Mouse (Mus musculus): Measurements from ENCODE around the gene Scamp3. TPM values are rescaled to one million over a fixed set of nuclear protein-coding genes. Genes with fewer than 3 reads are reported as not detected.

Scamp3 gene
- 114 and 156 TPM in 2 replicates for polyA plus RNA-seq (2012; rRNA removed)
- 93.9 and 96.0 TPM in 2 replicates for polyA plus RNA-seq (2014; fragmentation: Nextera tagmentation; extraction: Ambion mirVana)

- peak within 1 kb of the TSS; percentile 89 for H3K4me2 ChIP-seq (replicated peaks; ENCODE audit: low read depth, low read length, severe bottlenecking)
- peak within 1 kb of the TSS; percentile 83 for H3K4me3 ChIP-seq (replicated peaks; ENCODE audit: low read length)
- WGBS, result 2% methylated on average over 43 of the region's 43 CpGs
- H3K27me3 ChIP-seq (ENCODE audit: control insufficient read depth, insufficient read depth, low read length), result no peaks in the 10 kb centered on the region
- peaks cover 78% of the 10 kb centered on the region for H3K36me3 ChIP-seq (ENCODE audit: control insufficient read depth, insufficient read depth, low read length)
- no peaks in the 10 kb centered on the region for H3K9me3 ChIP-seq (ENCODE audit: control insufficient read depth, low read length)
- DNase-seq (ENCODE audit: low spot score) (peak; percentile 94), ATAC-seq (ENCODE audit: low FRiP score, low read depth) (peak; percentile 96)
- TF ChIP-seq POLR2A (IDR thresholded peaks at IDR 0.05; ENCODE audit: borderline replicate concordance, extremely low read depth, insufficient read depth, insufficient read length), result no peak; the same call in 1 of the 2 replicates
- H3K27ac ChIP-seq (replicated peaks; ENCODE audit: low read depth, low read length), result peak within 1 kb of the TSS; percentile 78
- peaks cover 7% of the 10 kb centered on the region for H3K4me1 ChIP-seq (ENCODE audit: control insufficient read depth, insufficient read depth, low read length)
- peak within 1 kb of the TSS; percentile 84 for H3K9ac ChIP-seq (ENCODE audit: low read depth, low read length, severe bottlenecking)
These were observed at the start of gene Scamp3 for GRCm38 (mm10) chr3:89177242-89178106. TSS of gene Scamp3 (plus strand) at chr3:89177473.

- Histone ChIP-seq H3K27ac (replicated peaks; ENCODE audit: low read depth, low read length) (no peak overlapping the region), H3K9ac (ENCODE audit: low read depth, low read length, severe bottlenecking) (no peak overlapping the region), H3K4me2 (replicated peaks; ENCODE audit: low read depth, low read length, severe bottlenecking) (no peak overlapping the region), H3K36me3 (ENCODE audit: control insufficient read depth, insufficient read depth, low read length) (no peaks in the 10 kb centered on the region), H3K4me1 (ENCODE audit: control insufficient read depth, insufficient read depth, low read length) (no peaks in the 10 kb centered on the region; the same call in 1 of the 2 replicates), H3K4me3 (replicated peaks; ENCODE audit: low read length) (no peak overlapping the region), H3K27me3 (ENCODE audit: control insufficient read depth, insufficient read depth, low read length) (no peaks in the 10 kb centered on the region), H3K9me3 (ENCODE audit: control insufficient read depth, low read length) (no peaks in the 10 kb centered on the region)
- no peak for TF ChIP-seq POLR2A (IDR thresholded peaks at IDR 0.05; ENCODE audit: borderline replicate concordance, extremely low read depth, insufficient read depth, insufficient read length)
- DNase-seq (ENCODE audit: low spot score) (no peak), ATAC-seq (ENCODE audit: low FRiP score, low read depth) (no peak)
- WGBS, result 94% methylated on average over 3 of the region's 3 CpGs
These were observed 47.4 kb upstream of the Scamp3 start for GRCm38 (mm10) chr3:89129908-89130307.

- H3K27ac ChIP-seq (replicated peaks; ENCODE audit: low read depth, low read length), result no peak overlapping the region
- 47% methylated on average over 4 of the region's 4 CpGs for WGBS
- H3K27me3 ChIP-seq (ENCODE audit: control insufficient read depth, insufficient read depth, low read length), result no peaks in the 10 kb centered on the region
- H3K36me3 ChIP-seq (ENCODE audit: control insufficient read depth, insufficient read depth, low read length), result no peaks in the 10 kb centered on the region
- no peaks in the 10 kb centered on the region; the same call in 1 of the 2 replicates for H3K4me1 ChIP-seq (ENCODE audit: control insufficient read depth, insufficient read depth, low read length)
- H3K9ac ChIP-seq (ENCODE audit: low read depth, low read length, severe bottlenecking), result 0 out of 2 replicates have a peak overlapping the region, but pooled peaks have one; percentile 48
- peak overlapping the region; percentile 54 for H3K4me2 ChIP-seq (replicated peaks; ENCODE audit: low read depth, low read length, severe bottlenecking)
- TF ChIP-seq POLR2A (IDR thresholded peaks at IDR 0.05; ENCODE audit: borderline replicate concordance, extremely low read depth, insufficient read depth, insufficient read length), result no peak
- ATAC-seq (ENCODE audit: low FRiP score, low read depth), result no peak
- H3K9me3 ChIP-seq (ENCODE audit: control insufficient read depth, low read length), result no peaks in the 10 kb centered on the region
- H3K4me3 ChIP-seq (replicated peaks; ENCODE audit: low read length), result peak overlapping the region; percentile 32; the same call in 1 of the 2 replicates
- no peak for DNase-seq (ENCODE audit: low spot score)
These were observed 45.5 kb upstream of the Scamp3 start for GRCm38 (mm10) chr3:89131816-89132215.

DNA sequence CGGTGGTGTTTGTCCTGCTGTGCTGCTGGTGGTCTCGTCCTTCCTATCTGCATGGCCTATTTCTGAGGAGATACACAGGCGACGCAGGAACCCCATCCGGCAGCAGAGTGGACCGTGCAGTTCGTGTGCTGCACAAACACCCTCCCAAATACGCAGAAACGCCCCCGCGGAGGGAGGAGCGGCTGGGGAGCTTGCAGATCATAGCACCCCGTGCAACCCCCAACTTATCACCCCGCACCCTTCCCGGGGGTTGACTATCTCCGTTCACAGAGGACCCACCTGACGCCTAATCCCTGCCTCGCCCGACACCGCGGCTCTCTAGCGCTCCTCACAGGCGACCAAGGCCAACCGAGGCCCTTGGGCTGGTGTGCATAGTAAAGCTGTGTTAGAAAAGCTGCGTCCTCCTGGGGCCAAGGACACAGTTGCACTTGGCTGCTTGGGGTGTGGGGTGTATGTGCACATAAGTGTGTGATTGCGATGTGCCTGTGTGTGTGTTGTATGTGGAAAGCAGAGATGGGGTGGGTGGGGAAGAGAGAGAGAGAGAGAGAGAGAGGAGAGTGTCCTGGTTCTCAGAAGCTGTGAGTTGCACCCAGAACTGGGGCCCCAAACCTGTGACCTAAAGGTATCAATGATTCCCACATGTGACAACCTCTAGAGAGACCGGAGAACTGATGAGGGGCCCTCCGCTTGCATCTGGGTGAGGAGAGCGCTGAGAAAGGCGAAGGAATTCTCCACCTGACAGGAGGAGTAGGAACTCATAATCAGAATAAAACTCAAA is 44.8 kb upstream of the Scamp3 start:
- DNase-seq (ENCODE audit: low spot score), result no peak
- 14% methylated on average over 30 of the region's 30 CpGs for WGBS
- Histone ChIP-seq H3K9ac (ENCODE audit: low read depth, low read length, severe bottlenecking) (peak overlapping the region; percentile 48), H3K4me2 (replicated peaks; ENCODE audit: low read depth, low read length, severe bottlenecking) (peak overlapping the region; percentile 54), H3K27ac (replicated peaks; ENCODE audit: low read depth, low read length) (no peak overlapping the region), H3K4me3 (replicated peaks; ENCODE audit: low read length) (peak overlapping the region; percentile 32), H3K9me3 (ENCODE audit: control insufficient read depth, low read length) (no peaks in the 10 kb centered on the region), H3K27me3 (ENCODE audit: control insufficient read depth, insufficient read depth, low read length) (no peaks in the 10 kb centered on the region), H3K36me3 (ENCODE audit: control insufficient read depth, insufficient read depth, low read length) (no peaks in the 10 kb centered on the region), H3K4me1 (ENCODE audit: control insufficient read depth, insufficient read depth, low read length) (no peaks in the 10 kb centered on the region; the same call in 1 of the 2 replicates)
- ATAC-seq (ENCODE audit: low FRiP score, low read depth), result peak; percentile 30; the same call in 1 of the 2 replicates
- no peak for TF ChIP-seq POLR2A (IDR thresholded peaks at IDR 0.05; ENCODE audit: borderline replicate concordance, extremely low read depth, insufficient read depth, insufficient read length)

- no peaks in the 10 kb centered on the region for H3K27me3 ChIP-seq (ENCODE audit: control insufficient read depth, insufficient read depth, low read length)
- no peaks in the 10 kb centered on the region for H3K9me3 ChIP-seq (ENCODE audit: control insufficient read depth, low read length)
- H3K9ac ChIP-seq (ENCODE audit: low read depth, low read length, severe bottlenecking), result no peak overlapping the region
- TF ChIP-seq POLR2A (IDR thresholded peaks at IDR 0.05; ENCODE audit: borderline replicate concordance, extremely low read depth, insufficient read depth, insufficient read length), result no peak
- H3K4me3 ChIP-seq (replicated peaks; ENCODE audit: low read length), result no peak overlapping the region
- H3K4me1 ChIP-seq (ENCODE audit: control insufficient read depth, insufficient read depth, low read length), result no peaks in the 10 kb centered on the region; the same call in 1 of the 2 replicates
- no peaks in the 10 kb centered on the region for H3K36me3 ChIP-seq (ENCODE audit: control insufficient read depth, insufficient read depth, low read length)
- no peak overlapping the region for H3K4me2 ChIP-seq (replicated peaks; ENCODE audit: low read depth, low read length, severe bottlenecking)
- ATAC-seq (ENCODE audit: low FRiP score, low read depth) (no peak), DNase-seq (ENCODE audit: low spot score) (no peak)
- no peak overlapping the region for H3K27ac ChIP-seq (replicated peaks; ENCODE audit: low read depth, low read length)
- WGBS, result 82% methylated on average over 7 of the region's 7 CpGs
These were observed 44.2 kb upstream of the Scamp3 start for GRCm38 (mm10) chr3:89133063-89133450.

All from limb, embryonic 14.5 days (tissue).